Mouse (Mus musculus) embryonic fibroblast, embryonic 13.5 days (primary cell): ENCODE measurements around the gene Caskin2.

Experiments
- CTCF ChIP-seq: IDR thresholded peaks from 2 replicates; pipeline ENCODE4 v1.5.1; 2011; ENCODE audit warnings: mild to moderate bottlenecking, control low read depth, low read length, moderate library complexity, borderline replicate concordance; ENCODE audit not compliant: insufficient read depth
- POLR2A ChIP-seq: IDR thresholded peaks from 2 replicates; pipeline ENCODE4 v1.6.1; 2011; ENCODE audit warnings: low read depth, mild to moderate bottlenecking, control low read depth, low read length, moderate library complexity

- TF ChIP-seq CTCF (no peak), POLR2A (no peak; the same call in 1 of the 2 replicates)
Observed at GRCm38 (mm10) chr11:115841961-115842550, 28.6 kb upstream of the Caskin2 start.
